Mouse (Mus musculus) neutrophil, adult 5-6 weeks (primary cell): ENCODE measurements around the gene Lmo3. TPM values are rescaled to one million over a fixed set of nuclear protein-coding genes. Genes with fewer than 3 reads are reported as not detected.

Experiments used
- ATAC-seq: fragments of 151-379, 151-347 bp; 2 replicates; pipeline ENCODE4 v1.8.0; 2017; ENCODE audit warnings: mild to moderate bottlenecking, moderate TSS enrichment; ENCODE audit not compliant: insufficient number of reproducible peaks, poor library complexity, low FRiP score, severe bottlenecking; ENCODE audit errors: extremely low read depth
- total RNA-seq: library from RNA; stranded (forward); fragments of 200-1000 nt; gene quantifications from 2 replicates; pipeline ENCODE4 v1.2.3, GENCODE M21; 2017

Lmo3 gene
- total RNA-seq, 1 experiment from 2014 or later: not detected

- no peak for ATAC-seq
These were observed 154.9 kb downstream of the Lmo3 start for GRCm38 (mm10) chr6:138426894-138427293.

- no peak for ATAC-seq
These were observed 157.1 kb downstream of the Lmo3 start for GRCm38 (mm10) chr6:138424514-138425225.

GRCm38 (mm10) chr6:138422671-138423321 lies 159.0 kb downstream of the Lmo3 start:
- no peak for ATAC-seq

- ATAC-seq: no peak
These were observed 159.7 kb downstream of the Lmo3 start for GRCm38 (mm10) chr6:138421931-138422531.

GRCm38 (mm10) chr6:138421191-138421613 lies 160.6 kb downstream of the Lmo3 start:
- ATAC-seq: no peak

- ATAC-seq: no peak
These were observed 161.3 kb downstream of the Lmo3 start for GRCm38 (mm10) chr6:138420536-138420891.

GRCm38 (mm10) chr6:138419871-138420535 lies 161.8 kb downstream of the Lmo3 start:
- no peak for ATAC-seq

- ATAC-seq: no peak
These were observed 169.7 kb downstream of the Lmo3 start for GRCm38 (mm10) chr6:138412075-138412474.

- no peak for ATAC-seq
These were observed 179.7 kb downstream of the Lmo3 start for GRCm38 (mm10) chr6:138402031-138402430.

GRCm38 (mm10) chr6:138398836-138399235 lies 182.9 kb downstream of the Lmo3 start:
- no peak for ATAC-seq

- ATAC-seq: no peak
These were observed 190.7 kb downstream of the Lmo3 start for GRCm38 (mm10) chr6:138391085-138391484.

- ATAC-seq: no peak
These were observed 193.4 kb downstream of the Lmo3 start for GRCm38 (mm10) chr6:138388168-138388936.

GRCm38 (mm10) chr6:138383208-138383607 lies 198.6 kb downstream of the Lmo3 start:
- no peak for ATAC-seq

GRCm38 (mm10) chr6:138371176-138371575 lies 210.6 kb downstream of the Lmo3 start:
- ATAC-seq: no peak

GRCm38 (mm10) chr6:138364111-138364510 lies 217.7 kb downstream of the Lmo3 start:
- ATAC-seq: no peak

- ATAC-seq: no peak
These were observed 231.0 kb downstream of the Lmo3 start for GRCm38 (mm10) chr6:138350587-138351345.

GRCm38 (mm10) chr6:138346558-138346957 lies 235.2 kb downstream of the Lmo3 start:
- ATAC-seq: no peak

GRCm38 (mm10) chr6:138335858-138336257 lies 245.9 kb downstream of the Lmo3 start:
- no peak for ATAC-seq
